In the genomic region with DNA sequence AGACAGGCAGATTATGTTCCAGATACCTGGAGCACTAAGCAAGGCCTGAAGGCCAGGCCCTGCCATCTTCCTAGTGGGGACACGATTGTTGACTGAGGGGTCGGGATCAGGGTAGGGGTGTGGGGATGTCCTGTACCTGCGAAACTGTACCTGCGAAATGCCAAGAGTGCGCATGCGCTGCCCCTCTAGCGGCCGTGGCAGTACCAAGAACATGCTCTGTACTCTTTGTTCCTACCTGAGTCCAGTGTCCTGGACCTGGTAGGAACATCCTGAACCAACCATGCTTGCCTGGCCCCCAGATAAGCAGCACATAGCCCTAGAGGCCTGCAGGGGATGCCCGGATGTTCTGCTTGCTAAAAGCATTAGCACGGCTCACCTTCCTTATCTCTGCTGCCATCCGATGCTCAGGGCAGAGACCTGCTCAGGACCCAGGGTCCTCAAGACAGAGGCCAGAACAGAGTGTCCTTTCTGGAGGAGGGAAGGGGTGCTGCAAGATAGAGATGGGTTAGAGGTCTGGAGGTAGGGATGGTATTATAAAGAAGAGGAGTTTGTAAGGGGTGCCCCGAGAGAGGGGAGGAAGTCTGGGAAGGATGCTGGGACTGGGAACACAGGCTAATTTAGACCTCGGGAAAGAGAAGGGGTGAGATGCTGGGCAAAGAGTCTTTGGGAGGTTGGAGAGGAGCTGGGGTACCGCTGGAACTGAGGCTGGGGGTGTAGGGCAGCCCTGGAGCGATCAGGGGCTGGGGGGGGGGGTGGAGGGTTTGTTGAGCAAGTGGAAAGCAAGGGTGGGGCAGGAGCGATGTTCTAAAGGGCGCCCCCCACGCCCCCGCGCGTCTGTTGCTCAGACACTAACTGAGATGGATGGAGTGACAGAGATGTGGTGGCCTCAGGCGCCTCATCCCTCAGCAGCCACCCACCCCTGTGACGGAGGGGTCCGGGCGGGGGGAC, we compare ENCODE assay signal across 10 mouse cellular contexts. TPM values are rescaled to one million over a fixed set of nuclear protein-coding genes. Genes with fewer than 3 reads are reported as not detected.
DNase-seq lines count a peak whose midpoint lies in the region; ATAC-seq lines count a peak whose summit lies in the region.
"Had no signal": no experiment of that assay in that cellular context is flagged by ENCODE, and none has a peak within 500 bp of the region (broad histone marks: within the 10 kb centered on the region; RNA-seq: fewer than 3 reads in every experiment).

A gene (plus strand): TSS at position 813 of the 948 bp plus-strand sequence.

- no peak for ATAC-seq in forebrain, embryonic 11.5 days (replicated peaks; ENCODE audit: low FRiP score)
- no peak for ATAC-seq in forebrain, embryonic 16.5 days
- ATAC-seq in lung, embryonic 16.5 days (ENCODE audit: low read depth): no peak
- no peak for ATAC-seq in heart, embryonic 13.5 days (ENCODE audit: extremely low read depth, insufficient number of reproducible peaks, low FRiP score, low TSS enrichment)
- ATAC-seq in midbrain, embryonic 16.5 days: no peak

- H3K36me3 ChIP-seq in forebrain, embryonic 11.5 days (ENCODE audit: control insufficient read depth, insufficient read depth, low read length): no peaks in the 10 kb centered on the region
- H3K36me3 ChIP-seq in forebrain, embryonic 16.5 days (ENCODE audit: control insufficient read depth, insufficient read depth): no peaks in the 10 kb centered on the region
- no peaks in the 10 kb centered on the region for H3K36me3 ChIP-seq in lung, embryonic 16.5 days (ENCODE audit: control insufficient read depth, insufficient read depth, low read length)
- H3K36me3 ChIP-seq in heart, embryonic 13.5 days: peaks cover 2% of the 10 kb centered on the region
- no peaks in the 10 kb centered on the region for H3K36me3 ChIP-seq in midbrain, embryonic 16.5 days (ENCODE audit: control insufficient read depth, insufficient read depth, low read length)

- DNase-seq in forebrain, embryonic 11.5 days (ENCODE audit: low spot score): no peak
- DNase-seq in lung, adult 18-20 months: no peak
- no peak for DNase-seq in B cell, adult 2 months
- DNase-seq in T-cell, adult 2 months (ENCODE audit: low spot score): no peak
- DNase-seq: layer of hippocampus, adult 9-11 months; lung, postnatal 14 days had no signal

- no peak within 1 kb of the TSS for H3K9ac ChIP-seq in forebrain, embryonic 11.5 days (ENCODE audit: low read length)
- no peak within 1 kb of the TSS; the same call in 1 of the 2 replicates for H3K9ac ChIP-seq in forebrain, embryonic 16.5 days (replicated peaks; ENCODE audit: low read depth, low read length)
- peak within 1 kb of the TSS; percentile 24; the same call in 1 of the 2 replicates for H3K9ac ChIP-seq in lung, embryonic 16.5 days (ENCODE audit: low read length)
- peak within 1 kb of the TSS; percentile 88 for H3K9ac ChIP-seq in heart, embryonic 13.5 days
- no peak within 1 kb of the TSS; the same call in 1 of the 2 replicates for H3K9ac ChIP-seq in midbrain, embryonic 16.5 days (ENCODE audit: low read depth, low read length)

- no peak within 1 kb of the TSS for H3K4me3 ChIP-seq in forebrain, embryonic 11.5 days (ENCODE audit: low read depth, low read length)
- H3K4me3 ChIP-seq in forebrain, embryonic 16.5 days (replicated peaks; ENCODE audit: low read length): no peak within 1 kb of the TSS
- H3K4me3 ChIP-seq in lung, embryonic 16.5 days (ENCODE audit: low read length): no peak within 1 kb of the TSS
- H3K4me3 ChIP-seq in heart, embryonic 13.5 days: peak within 1 kb of the TSS; percentile 52
- H3K4me3 ChIP-seq in midbrain, embryonic 16.5 days (ENCODE audit: low read depth, low read length): no peak within 1 kb of the TSS

- WGBS in forebrain, embryonic 11.5 days: 60% methylated on average over 25 of the region's 25 CpGs
- 55% methylated on average over 25 of the region's 25 CpGs for WGBS in forebrain, embryonic 16.5 days
- 40% methylated on average over 25 of the region's 25 CpGs for WGBS in lung, embryonic 16.5 days
- 39% methylated on average over 25 of the region's 25 CpGs for WGBS in heart, embryonic 13.5 days
- 51% methylated on average over 25 of the region's 25 CpGs for WGBS in midbrain, embryonic 16.5 days

- 0 out of 2 replicates have a peak within 1 kb of the TSS, but pooled peaks have one; percentile 5 for H3K4me2 ChIP-seq in forebrain, embryonic 11.5 days (ENCODE audit: low read depth, low read length, severe bottlenecking)
- H3K4me2 ChIP-seq in forebrain, embryonic 16.5 days (ENCODE audit: low read length): no peak within 1 kb of the TSS
- 0 out of 2 replicates have a peak within 1 kb of the TSS, but pooled peaks have one; percentile 3 for H3K4me2 ChIP-seq in lung, embryonic 16.5 days (ENCODE audit: low read depth, low read length)
- peak within 1 kb of the TSS; percentile 69 for H3K4me2 ChIP-seq in heart, embryonic 13.5 days
- H3K4me2 ChIP-seq in midbrain, embryonic 16.5 days (ENCODE audit: low read length): peak within 1 kb of the TSS; percentile 26

- H3K27me3 ChIP-seq in forebrain, embryonic 11.5 days (ENCODE audit: control insufficient read depth, insufficient read depth, low read length): peaks cover 26% of the 10 kb centered on the region
- H3K27me3 ChIP-seq in forebrain, embryonic 16.5 days (replicated peaks; ENCODE audit: control insufficient read depth, insufficient read depth, low read length): peaks cover 8% of the 10 kb centered on the region
- peaks cover 31% of the 10 kb centered on the region for H3K27me3 ChIP-seq in lung, embryonic 16.5 days (ENCODE audit: control insufficient read depth, insufficient read depth, low read depth, low read length)
- peaks cover 59% of the 10 kb centered on the region for H3K27me3 ChIP-seq in heart, embryonic 13.5 days (replicated peaks)
- H3K27me3 ChIP-seq in midbrain, embryonic 16.5 days (ENCODE audit: control insufficient read depth, insufficient read depth, low read depth, low read length): peaks cover 28% of the 10 kb centered on the region

- H3K4me1 ChIP-seq in forebrain, embryonic 11.5 days (replicated peaks; ENCODE audit: control insufficient read depth, insufficient read depth, low read length): 0 out of 2 replicates have a peak, but pooled peaks cover 2% of the 10 kb centered on the region
- no peaks in the 10 kb centered on the region for H3K4me1 ChIP-seq in forebrain, embryonic 16.5 days (replicated peaks; ENCODE audit: control insufficient read depth, insufficient read depth, low read length)
- H3K4me1 ChIP-seq in lung, embryonic 16.5 days (replicated peaks; ENCODE audit: control insufficient read depth, insufficient read depth, low read length): peaks cover 12% of the 10 kb centered on the region
- H3K4me1 ChIP-seq in heart, embryonic 13.5 days: peaks cover 73% of the 10 kb centered on the region
- H3K4me1 ChIP-seq in midbrain, embryonic 16.5 days (ENCODE audit: control insufficient read depth, insufficient read depth, low read length): no peaks in the 10 kb centered on the region; the same call in 1 of the 2 replicates

- H3K9me3 ChIP-seq in forebrain, embryonic 11.5 days (ENCODE audit: control insufficient read depth, low read length): no peaks in the 10 kb centered on the region
- H3K9me3 ChIP-seq in forebrain, embryonic 16.5 days (ENCODE audit: control insufficient read depth, low read length): no peaks in the 10 kb centered on the region
- H3K9me3 ChIP-seq in lung, embryonic 16.5 days (ENCODE audit: control insufficient read depth, low read length): no peaks in the 10 kb centered on the region
- H3K9me3 ChIP-seq in heart, embryonic 13.5 days: no peaks in the 10 kb centered on the region
- no peaks in the 10 kb centered on the region for H3K9me3 ChIP-seq in midbrain, embryonic 16.5 days (replicated peaks; ENCODE audit: control insufficient read depth, low read length, poor library complexity, severe bottlenecking)

- H3K27ac ChIP-seq in forebrain, embryonic 11.5 days (ENCODE audit: low read depth, low read length): no peak within 1 kb of the TSS
- H3K27ac ChIP-seq in forebrain, embryonic 16.5 days (ENCODE audit: low read length): no peak within 1 kb of the TSS
- H3K27ac ChIP-seq in lung, embryonic 16.5 days (ENCODE audit: low read length): no peak within 1 kb of the TSS
- H3K27ac ChIP-seq in heart, embryonic 13.5 days (replicated peaks): peak within 1 kb of the TSS; percentile 92; the same call in 1 of the 2 replicates
- H3K27ac ChIP-seq in midbrain, embryonic 16.5 days (ENCODE audit: low read length): no peak within 1 kb of the TSS

RNA-seq across cellular contexts. Expression of the gene that starts here (rescaled TPM):
- polyA plus RNA-seq in forebrain, embryonic 11.5 days (2014; fragmentation: Nextera tagmentation; extraction: Ambion mirVana): not detected in 2 replicates
- polyA plus RNA-seq in forebrain, embryonic 16.5 days (2015; fragmentation: Nextera tagmentation; extraction: Ambion mirVana): 0.21 and 0.86 TPM in 2 replicates
- polyA plus RNA-seq in lung, embryonic 16.5 days (2015; fragmentation: Nextera tagmentation; extraction: Ambion mirVana): 0.13 TPM in 1 of 2 replicates, not detected in the other
- polyA plus RNA-seq in heart, embryonic 13.5 days (2015; fragmentation: Nextera tagmentation; extraction: Ambion mirVana): 1.3 and 1.5 TPM in 2 replicates
- 1.5 and 1.7 TPM in 2 replicates for polyA plus RNA-seq in midbrain, embryonic 16.5 days (2015; fragmentation: Nextera tagmentation; extraction: Ambion mirVana)

Comparison
In these comparisons a context has a peak if more than half of its experiments do, and no peak if none do; other contexts are left out.
1. H3K9ac ChIP-seq: peak in lung, embryonic 16.5 days (single experiment) and heart, embryonic 13.5 days (single experiment); none in forebrain, embryonic 11.5 days (single experiment), forebrain, embryonic 16.5 days (single experiment) and midbrain, embryonic 16.5 days (single experiment).